Mouse (Mus musculus) gastrocnemius, adult 18-20 months (tissue): ENCODE results near the gene Bin2. TPM values are rescaled to one million over a fixed set of nuclear protein-coding genes. Genes with fewer than 3 reads are reported as not detected.

Source experiments
- DNase-seq: peaks from one replicate; pipeline ENCODE4 v3.0.0; 2021; ENCODE audit warnings: low spot score
- long read RNA-seq, 2 experiments: library from polyadenylated mRNA; stranded (forward); transcript quantifications; one replicate each; pipeline ENCODE4 v2.0.0; 2021
- total RNA-seq, 2 experiments: library from RNA; stranded (reverse); gene quantifications; 2 replicates each; pipeline ENCODE4 v1.2.3; 2021

Bin2 gene
- total RNA-seq: under 1 TPM; 0.37 to 0.50 TPM
- long read RNA-seq, experiment 1: 0 reads
- long read RNA-seq, experiment 2: 0 reads

DNA sequence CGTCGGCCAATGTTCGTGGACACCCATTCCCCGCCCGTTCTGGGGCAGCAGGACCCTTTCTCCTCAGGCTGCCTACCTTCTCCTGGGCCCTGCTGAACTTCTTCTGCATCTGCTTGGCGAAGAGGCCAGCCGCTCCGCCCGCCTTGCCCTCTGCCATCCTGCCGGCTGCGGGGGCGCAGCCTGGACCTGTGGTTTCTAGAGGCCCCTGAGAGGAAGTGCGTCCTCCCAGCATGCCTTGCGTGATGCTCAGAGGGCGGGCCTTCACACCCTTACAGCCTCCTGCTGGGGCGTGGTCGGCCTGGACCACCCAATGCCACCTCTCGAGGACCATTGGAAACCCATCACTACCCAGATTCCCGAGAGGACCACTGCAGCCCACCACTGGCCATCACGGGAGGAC lies at the start of gene Bin2:
Gene Bin2, minus strand, starts transcription at position 217 of the 400 bp plus-strand sequence.
- DNase-seq: no peak

DNA sequence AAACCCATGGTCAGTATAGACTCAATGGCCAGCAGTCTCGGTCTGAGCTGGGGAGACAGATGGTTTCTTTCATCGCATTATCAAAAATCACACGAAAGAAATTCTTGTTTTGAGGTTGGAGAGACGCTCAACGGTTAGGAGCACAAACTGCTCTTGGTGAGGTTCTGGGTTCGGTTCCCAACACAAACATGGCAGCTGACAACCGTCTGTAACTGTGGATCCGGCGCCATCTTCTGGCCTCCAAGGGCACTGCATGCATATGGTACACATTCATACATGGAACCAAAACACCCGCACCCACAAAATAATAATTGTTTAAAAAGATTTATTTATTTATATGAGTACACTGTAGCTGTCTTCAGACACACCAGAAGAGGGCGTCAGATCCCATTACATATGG lies 49.2 kb upstream of the Bin2 start:
- DNase-seq: no peak

- no peak for DNase-seq
These were observed 48.6 kb upstream of the Bin2 start for GRCm38 (mm10) chr15:100717933-100718332.

GRCm38 (mm10) chr15:100715399-100715993 lies 46.1 kb upstream of the Bin2 start:
- DNase-seq: no peak

GRCm38 (mm10) chr15:100714470-100714869 lies 45.1 kb upstream of the Bin2 start:
- DNase-seq: no peak

- DNase-seq: no peak
These were observed 41.5 kb upstream of the Bin2 start for GRCm38 (mm10) chr15:100710838-100711237.

GRCm38 (mm10) chr15:100708433-100709078 lies 39.2 kb upstream of the Bin2 start:
- no peak for DNase-seq

- no peak for DNase-seq
These were observed 36.9 kb upstream of the Bin2 start for GRCm38 (mm10) chr15:100706226-100706625.

GRCm38 (mm10) chr15:100705376-100705775 lies 36.0 kb upstream of the Bin2 start:
- no peak for DNase-seq

DNA sequence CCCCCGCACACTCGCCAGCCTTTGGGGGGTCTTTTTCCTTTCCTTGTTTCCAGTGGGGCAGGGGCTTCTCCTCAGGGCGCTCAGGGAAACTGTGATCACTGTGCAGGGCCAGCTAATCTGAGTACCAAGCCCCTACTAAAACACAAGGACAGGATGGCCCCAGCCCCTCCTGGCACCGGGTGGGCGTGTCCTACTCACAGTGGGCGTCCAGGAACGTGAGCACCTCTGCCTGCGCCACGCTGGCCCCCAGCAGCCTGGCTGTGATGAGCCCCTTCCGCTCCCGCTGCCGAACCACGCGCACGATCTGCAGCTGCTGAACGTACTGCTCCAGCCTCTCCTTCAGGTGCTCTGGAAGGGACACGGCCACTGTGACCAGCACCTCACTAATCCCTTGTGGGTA lies 34.6 kb upstream of the Bin2 start:
- DNase-seq: no peak

- no peak for DNase-seq
These were observed 32.5 kb upstream of the Bin2 start for GRCm38 (mm10) chr15:100701856-100702255.

DNA sequence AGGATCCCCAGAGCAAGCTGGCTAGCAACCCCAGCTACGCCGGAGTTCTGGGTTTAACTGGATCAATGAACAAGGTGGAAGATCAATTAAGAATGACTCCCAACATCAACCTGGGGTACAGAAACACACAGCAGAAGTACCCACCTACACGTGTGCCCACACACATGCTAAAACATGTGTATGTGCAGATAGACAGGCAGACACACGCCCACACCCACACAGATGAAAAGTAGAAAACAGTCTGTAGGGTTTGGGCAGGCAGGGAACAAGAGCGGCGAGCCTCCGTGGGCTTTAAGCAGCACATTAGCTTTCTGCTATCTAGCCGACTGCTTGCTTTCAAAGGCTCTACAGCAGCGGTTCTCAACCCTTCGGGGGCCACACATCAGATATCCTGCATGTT lies 31.8 kb upstream of the Bin2 start:
- no peak for DNase-seq

GRCm38 (mm10) chr15:100700424-100700823 lies 31.1 kb upstream of the Bin2 start:
- no peak for DNase-seq

- no peak for DNase-seq
These were observed 30.0 kb upstream of the Bin2 start for GRCm38 (mm10) chr15:100699386-100699785.

DNA sequence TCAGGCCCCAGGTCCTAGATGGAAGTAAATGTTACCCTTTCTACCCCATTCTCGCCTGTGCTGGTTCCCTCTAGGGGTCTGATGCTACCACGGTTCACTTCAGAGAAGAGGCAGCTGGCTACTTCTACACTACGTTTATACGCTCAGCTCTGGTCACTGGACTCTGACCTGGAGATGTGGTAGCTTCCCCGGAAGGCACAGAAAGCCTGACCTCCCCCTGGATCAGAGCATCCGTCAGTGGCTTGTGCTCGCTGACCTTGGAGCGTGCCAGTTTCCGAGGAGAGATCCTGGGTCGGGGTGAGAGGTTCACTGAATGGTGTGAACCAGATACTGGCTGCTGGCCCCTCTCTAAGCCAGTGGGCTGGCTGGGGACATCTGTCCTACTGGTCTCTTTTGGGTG lies 28.7 kb upstream of the Bin2 start:
- DNase-seq: no peak

GRCm38 (mm10) chr15:100694406-100694805 lies 25.1 kb upstream of the Bin2 start:
- DNase-seq: no peak

DNA sequence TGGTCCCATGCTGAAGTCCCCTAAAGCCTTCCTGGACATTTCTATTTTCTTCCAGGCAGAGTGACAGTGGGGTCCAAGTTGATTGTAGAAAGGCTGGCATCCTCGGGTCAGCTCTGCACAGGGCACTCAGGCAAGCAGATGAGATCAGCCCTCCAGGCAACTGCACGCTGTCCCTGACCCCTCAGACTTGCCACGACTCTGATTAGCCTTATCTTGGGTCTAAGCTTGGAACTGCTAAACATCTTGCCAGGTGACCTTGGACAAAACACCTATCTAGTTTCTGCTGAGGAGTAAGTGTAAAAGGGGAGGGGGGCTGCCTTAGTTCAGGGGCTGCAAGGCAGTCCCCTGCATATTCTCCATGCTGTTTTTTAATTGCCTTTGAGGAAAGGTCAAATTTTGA lies 22.6 kb upstream of the Bin2 start:
- DNase-seq: no peak

- no peak for DNase-seq
These were observed 18.1 kb upstream of the Bin2 start, which contains the start of gene Cela1 for GRCm38 (mm10) chr15:100687430-100687971. Gene Cela1 (minus strand): TSS chr15:100687921.

DNA sequence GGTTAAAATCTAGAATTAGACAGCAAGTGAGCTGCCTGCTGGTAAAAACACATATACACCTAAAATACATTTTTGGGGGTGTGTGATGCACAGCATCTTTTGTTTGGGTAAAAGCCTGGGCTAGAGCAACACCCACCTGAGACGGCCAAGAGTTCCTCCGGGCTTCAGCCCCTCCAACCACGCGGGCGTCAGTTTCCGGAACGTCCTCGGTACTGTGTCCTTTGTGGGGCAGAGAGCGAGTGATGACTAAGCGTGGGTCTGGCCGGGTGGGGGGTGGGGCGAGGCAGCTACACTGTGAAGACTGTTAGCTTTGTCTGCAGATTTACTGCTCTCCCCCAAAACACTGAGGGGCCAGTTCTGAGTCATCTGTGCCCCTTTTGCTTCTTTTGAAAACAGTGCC lies 17.6 kb upstream of the Bin2 start:
- DNase-seq: no peak

GRCm38 (mm10) chr15:100686434-100686833 lies 17.1 kb upstream of the Bin2 start:
- no peak for DNase-seq

DNA sequence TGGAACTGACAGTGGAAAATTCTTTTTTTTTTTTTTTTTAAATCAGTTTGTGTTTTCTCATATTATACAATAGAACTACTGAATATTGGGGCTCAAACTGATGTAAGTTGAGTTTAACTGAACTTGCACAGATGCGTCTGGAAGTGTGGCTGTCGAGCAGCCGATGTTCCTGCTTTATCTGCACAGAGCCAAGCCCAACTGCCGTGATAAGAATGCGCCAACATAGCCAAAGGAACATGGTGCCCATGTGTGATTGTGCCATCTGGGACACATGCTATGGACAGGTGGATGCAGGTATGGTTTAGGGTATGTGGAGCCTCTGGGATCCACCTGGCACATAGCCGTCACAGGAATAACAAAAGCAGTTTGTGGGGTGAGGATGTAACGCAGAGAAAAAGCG lies 16.5 kb upstream of the Bin2 start:
- DNase-seq: no peak

GRCm38 (mm10) chr15:100685255-100685654 lies 15.9 kb upstream of the Bin2 start:
- DNase-seq: no peak

- DNase-seq: no peak
These were observed 15.1 kb upstream of the Bin2 start for GRCm38 (mm10) chr15:100684450-100684849.
